Mouse (Mus musculus) adrenal gland, postnatal 4 days (tissue): ENCODE results near the gene Cd200r3. TPM values are rescaled to one million over a fixed set of nuclear protein-coding genes. Genes with fewer than 3 reads are reported as not detected.

Experiments
- DNase-seq, 2 experiments: peaks; one replicate each; pipeline ENCODE4 v3.0.0; 2021 to 2022; ENCODE audit warnings: low spot score in 2 of 2, mixed read lengths in 2 of 2
- total RNA-seq, 2 experiments: library from RNA; stranded (reverse); gene quantifications; 2 replicates each; pipeline ENCODE4 v1.2.3; 2021

Cd200r3 gene
- total RNA-seq, 2 experiments from 2014 or later: 0.36 to 0.42 TPM

DNA sequence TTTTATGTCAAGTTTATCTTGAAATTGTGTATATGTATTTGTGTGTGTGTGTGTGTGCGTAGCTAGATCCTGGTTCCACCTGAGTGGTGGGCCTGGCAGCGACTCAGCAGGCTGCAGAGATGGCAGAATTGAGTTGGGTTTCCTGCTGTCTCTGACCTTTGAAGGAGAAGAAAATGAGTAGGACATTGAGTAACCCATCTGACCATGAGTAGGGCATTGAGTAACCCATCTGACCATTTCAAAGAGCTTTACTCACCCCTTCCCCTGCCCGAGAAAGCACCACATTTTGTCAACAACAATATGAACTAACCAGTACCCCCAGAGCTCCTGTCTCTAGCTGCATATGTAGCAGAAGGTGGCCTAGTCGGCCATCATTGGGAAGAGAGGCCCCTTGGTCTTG lies 86.6 kb downstream of the Cd200r3 start:
- no peak for DNase-seq

DNA sequence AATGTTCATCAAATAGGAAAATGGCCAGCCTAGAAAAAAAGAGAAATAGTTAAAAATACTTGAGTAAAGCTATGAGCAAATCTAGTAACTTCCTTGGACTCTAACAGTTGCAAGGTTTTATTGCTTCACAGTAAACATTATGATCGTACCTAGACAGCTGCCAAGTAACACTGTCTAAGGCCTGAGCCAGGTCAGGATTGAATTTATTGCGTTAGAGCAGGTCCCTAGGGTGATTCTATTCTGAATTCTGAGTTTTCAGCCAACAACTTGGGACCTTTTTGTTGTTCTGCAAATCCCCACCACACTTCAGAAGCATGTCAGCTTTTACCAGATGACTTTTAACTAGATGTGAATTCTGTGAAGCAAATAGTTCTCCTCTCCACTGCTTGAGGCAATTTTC lies 87.3 kb downstream of the Cd200r3 start:
- DNase-seq: no peak

Other genes starting within 250 kb of the Cd200r3 start
- 10 to 100 TPM; 11.3 to 13.5 TPM for gene Nepro, start 219.4 kb upstream of the Cd200r3 start, total RNA-seq
- gene Gtpbp8, start 197.3 kb upstream of the Cd200r3 start, total RNA-seq: 10 to 100 TPM; 23.1 to 23.7 TPM
- gene Cd200r1, start 177.9 kb upstream of the Cd200r3 start, total RNA-seq: under 1 TPM; 0.56 to 0.96 TPM
- not detected for gene Cd200r4, start 131.9 kb upstream of the Cd200r3 start, total RNA-seq
- not detected for gene Cd200r2, start 76.6 kb upstream of the Cd200r3 start, total RNA-seq
- gene Ccdc80, start 149.7 kb downstream of the Cd200r3 start, total RNA-seq: 10 to 100 TPM; 65.8 to 67.5 TPM
- gene Slc35a5, start 215.0 kb downstream of the Cd200r3 start, total RNA-seq: 10 to 100 TPM; 28.9 to 30.6 TPM
- gene Atg3, start 215.1 kb downstream of the Cd200r3 start, total RNA-seq: 10 to 100 TPM; 37.6 to 40.1 TPM